Mouse (Mus musculus) Muller cell, postnatal 12 days (primary cell): ENCODE data around the gene Olfr1028.

Experiments
- DNase-seq: peaks from one replicate; pipeline ENCODE4 v3.0.0-alpha.2; 2015; ENCODE audit errors: inconsistent ontology term

Olfr1028 gene

GRCm38 (mm10) chr2:85950137-85950536 lies at the start of gene Olfr1028:
Gene Olfr1028 (plus strand): TSS chr2:85950437.
- DNase-seq: no peak

GRCm38 (mm10) chr2:85904952-85905351 lies 45.3 kb upstream of the Olfr1028 start, which contains the start of gene Olfr1024:
Gene Olfr1024 (minus strand): TSS chr2:85905052.
- no peak for DNase-seq

GRCm38 (mm10) chr2:85913197-85913596 lies 37.0 kb upstream of the Olfr1028 start:
- DNase-seq: no peak

- DNase-seq: no peak
Measured at GRCm38 (mm10) chr2:85914893-85915292, 35.3 kb upstream of the Olfr1028 start, which contains the start of gene Olfr1025-ps1. Gene Olfr1025-ps1 (plus strand): TSS chr2:85915193.

- DNase-seq: no peak
Measured at GRCm38 (mm10) chr2:85921258-85921657, 29.0 kb upstream of the Olfr1028 start, which contains the start of gene Olfr1026. Gene Olfr1026 (plus strand): TSS chr2:85921558.

- DNase-seq: no peak
Measured at GRCm38 (mm10) chr2:85973595-85973994, 23.4 kb downstream of the Olfr1028 start, which contains the start of gene Olfr1029. Gene Olfr1029 (plus strand): TSS chr2:85973895.

GRCm38 (mm10) chr2:85978976-85979375 lies 28.7 kb downstream of the Olfr1028 start, which contains the start of gene Olfr1030:
Gene Olfr1030 (plus strand): TSS chr2:85979276.
- no peak for DNase-seq

GRCm38 (mm10) chr2:85990004-85990403 lies 39.8 kb downstream of the Olfr1028 start, which contains the start of gene Olfr1031:
Gene Olfr1031 (plus strand): TSS chr2:85990304.
- DNase-seq: no peak
